Mouse (Mus musculus) kidney, embryonic 15.5 days (tissue): Measurements from ENCODE around the gene Eif2s1. TPM values are rescaled to one million over a fixed set of nuclear protein-coding genes. Genes with fewer than 3 reads are reported as not detected.

Experiments used
- ATAC-seq: fragments of 200-750 bp; cut with Nextera tagmentation; replicated peaks from 2 replicates; pipeline ENCODE4 v1.8.0; 2017; ENCODE audit warnings: moderate TSS enrichment; ENCODE audit not compliant: low FRiP score
- H3K27ac ChIP-seq: fragments of 300-500 bp; sonication (generic); 2 replicates; pipeline ENCODE4 v1.5.1; 2015; ENCODE audit warnings: mild to moderate bottlenecking, inconsistent platforms
- H3K27me3 ChIP-seq: fragments of 300-500 bp; sonication (generic); 2 replicates; pipeline ENCODE4 v1.6.1; 2015; ENCODE audit warnings: inconsistent platforms
- H3K36me3 ChIP-seq: fragments of 300-500 bp; sonication (generic); 2 replicates; pipeline ENCODE4 v1.6.1; 2015; ENCODE audit warnings: inconsistent platforms
- H3K4me1 ChIP-seq: fragments of 300-500 bp; sonication (generic); 2 replicates; pipeline ENCODE4 v1.6.1; 2015; ENCODE audit warnings: inconsistent platforms
- H3K4me2 ChIP-seq: fragments of 300-500 bp; sonication (generic); 2 replicates; pipeline ENCODE4 v1.6.1; 2015; ENCODE audit warnings: moderate library complexity, mild to moderate bottlenecking, inconsistent platforms
- H3K4me3 ChIP-seq: fragments of 300-500 bp; sonication (generic); replicated peaks from 2 replicates; pipeline ENCODE4 v1.5.1; 2015; ENCODE audit warnings: mild to moderate bottlenecking, inconsistent platforms
- H3K9ac ChIP-seq: fragments of 300-500 bp; sonication (generic); 2 replicates; pipeline ENCODE4 v1.6.1; 2015; ENCODE audit warnings: mild to moderate bottlenecking, inconsistent platforms
- H3K9me3 ChIP-seq: fragments of 300-500 bp; sonication (generic); replicated peaks from 2 replicates; pipeline ENCODE4 v1.6.1; 2016; ENCODE audit warnings: inconsistent platforms
- WGBS: fragments of 180-500 bp; shearing (Covaris S2); methylation state at CpG from one replicate; pipeline ENCODE4 v1.1.7; 2015; ENCODE audit warnings: mixed read lengths; 5-methylcytosine and 5-hydroxymethylcytosine counted together
- polyA plus RNA-seq: library from polyadenylated mRNA; unstranded; fragments of >200 nt; fragmentation: Nextera tagmentation; extraction: Ambion mirVana; gene quantifications from 2 replicates; pipeline ENCODE4 v1.2.1, GENCODE M21; 2015

Eif2s1 gene
- polyA plus RNA-seq, 1 experiment from 2014 or later: 208 TPM

DNA sequence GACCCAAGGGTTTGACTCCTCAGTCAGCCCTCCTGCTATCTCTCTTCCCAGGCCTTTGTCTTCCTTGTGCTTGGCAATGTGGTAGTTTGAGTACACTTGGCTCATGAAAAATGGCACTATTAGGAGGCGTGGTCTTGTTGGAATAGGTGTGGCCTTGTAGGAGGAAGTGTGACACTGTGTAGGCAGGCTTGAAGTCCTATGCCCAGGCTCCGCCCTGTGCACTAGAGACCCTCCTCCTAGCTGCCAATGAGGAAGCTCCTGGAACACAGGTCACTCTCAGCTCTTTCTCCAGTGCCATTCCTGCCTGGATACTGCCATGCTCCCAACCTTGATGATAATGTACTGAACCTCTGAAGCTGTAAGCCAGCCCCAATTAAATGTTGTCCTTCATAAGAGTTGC is 29.5 kb downstream of the Eif2s1 start:
- H3K36me3 ChIP-seq: peaks cover 23% of the 10 kb centered on the region
- no peak overlapping the region for H3K4me2 ChIP-seq
- no peaks in the 10 kb centered on the region for H3K27me3 ChIP-seq
- H3K4me1 ChIP-seq: no peaks in the 10 kb centered on the region
- H3K4me3 ChIP-seq: no peak overlapping the region
- 90% methylated on average over 2 of the region's 2 CpGs for WGBS
- no peak overlapping the region for H3K27ac ChIP-seq
- no peak overlapping the region for H3K9ac ChIP-seq
- 0 out of 2 replicates have a peak, but pooled peaks have one; percentile 18 for ATAC-seq
- no peaks in the 10 kb centered on the region for H3K9me3 ChIP-seq

- Histone ChIP-seq H3K4me3 (no peak overlapping the region), H3K4me2 (no peak overlapping the region), H3K4me1 (no peaks in the 10 kb centered on the region), H3K9me3 (no peaks in the 10 kb centered on the region), H3K9ac (no peak overlapping the region), H3K27ac (no peak overlapping the region), H3K36me3 (no peaks in the 10 kb centered on the region), H3K27me3 (no peaks in the 10 kb centered on the region)
- no peak for ATAC-seq
- 92% methylated on average over 1 of the region's 1 CpGs for WGBS
Observed at GRCm38 (mm10) chr12:78897861-78898260, 36.2 kb downstream of the Eif2s1 start.

GRCm38 (mm10) chr12:78901467-78901866 is 39.8 kb downstream of the Eif2s1 start:
- Histone ChIP-seq H3K9me3 (no peaks in the 10 kb centered on the region), H3K36me3 (no peaks in the 10 kb centered on the region), H3K4me1 (peaks cover under 1% of the 10 kb centered on the region; the same call in 1 of the 2 replicates), H3K27ac (no peak overlapping the region), H3K4me3 (no peak overlapping the region), H3K9ac (no peak overlapping the region), H3K4me2 (no peak overlapping the region), H3K27me3 (0 out of 2 replicates have a peak, but pooled peaks cover 6% of the 10 kb centered on the region)
- 86% methylated on average over 5 of the region's 5 CpGs for WGBS
- ATAC-seq: no peak

- Histone ChIP-seq H3K4me3 (no peak overlapping the region), H3K27ac (no peak overlapping the region), H3K36me3 (no peaks in the 10 kb centered on the region), H3K4me2 (no peak overlapping the region), H3K9me3 (no peaks in the 10 kb centered on the region), H3K4me1 (peaks cover 7% of the 10 kb centered on the region), H3K27me3 (peaks cover 23% of the 10 kb centered on the region), H3K9ac (no peak overlapping the region)
- no peak for ATAC-seq
- 82% methylated on average over 4 of the region's 4 CpGs for WGBS
Observed at GRCm38 (mm10) chr12:78903313-78903712, 41.7 kb downstream of the Eif2s1 start.

GRCm38 (mm10) chr12:78904499-78904898 is 42.9 kb downstream of the Eif2s1 start:
- ATAC-seq: no peak
- H3K4me2 ChIP-seq: no peak overlapping the region
- H3K9ac ChIP-seq: no peak overlapping the region
- no peak overlapping the region for H3K27ac ChIP-seq
- no peak overlapping the region for H3K4me3 ChIP-seq
- WGBS: 79% methylated on average over 6 of the region's 7 CpGs
- no peaks in the 10 kb centered on the region; the same call in 1 of the 2 replicates for H3K9me3 ChIP-seq
- H3K36me3 ChIP-seq: no peaks in the 10 kb centered on the region
- peaks cover 34% of the 10 kb centered on the region for H3K27me3 ChIP-seq
- H3K4me1 ChIP-seq: peaks cover 7% of the 10 kb centered on the region

DNA sequence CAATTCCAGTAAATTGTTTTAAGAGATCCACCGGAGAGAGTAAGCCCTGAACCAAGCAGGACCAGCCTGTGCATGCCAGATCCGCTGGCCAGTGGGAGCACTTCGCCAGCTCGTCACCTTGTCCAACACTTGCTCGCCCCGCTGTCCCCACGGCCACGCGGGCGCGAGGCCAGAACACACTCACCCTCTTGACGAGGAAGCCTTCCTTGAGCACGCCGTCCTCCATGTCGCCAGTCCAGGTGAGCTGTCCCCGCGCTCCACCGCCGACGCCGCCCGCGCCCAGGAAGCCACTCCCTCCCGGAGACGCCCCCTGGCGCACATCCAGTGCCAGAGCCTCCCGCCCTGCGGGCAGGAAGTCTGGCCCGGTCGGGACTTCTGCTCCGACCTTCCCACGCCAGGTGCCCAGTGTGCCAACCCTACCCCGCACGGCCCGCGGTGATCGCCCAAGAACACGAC is 45.1 kb downstream of the Eif2s1 start, which contains the start of gene Plek2:
Plek2 (minus strand) TSS at position 258 of the 456 bp plus-strand sequence.
- Histone ChIP-seq H3K4me2 (peak within 1 kb of the TSS; percentile 91), H3K4me3 (peak within 1 kb of the TSS; percentile 46), H3K27me3 (peaks cover 55% of the 10 kb centered on the region), H3K9ac (peak within 1 kb of the TSS; percentile 31; the same call in 1 of the 2 replicates), H3K9me3 (no peaks in the 10 kb centered on the region; the same call in 1 of the 2 replicates), H3K27ac (no peak within 1 kb of the TSS), H3K36me3 (no peaks in the 10 kb centered on the region), H3K4me1 (peaks cover 11% of the 10 kb centered on the region)
- ATAC-seq: peak; percentile 78
- WGBS: 1% methylated on average over 38 of the region's 38 CpGs

DNA sequence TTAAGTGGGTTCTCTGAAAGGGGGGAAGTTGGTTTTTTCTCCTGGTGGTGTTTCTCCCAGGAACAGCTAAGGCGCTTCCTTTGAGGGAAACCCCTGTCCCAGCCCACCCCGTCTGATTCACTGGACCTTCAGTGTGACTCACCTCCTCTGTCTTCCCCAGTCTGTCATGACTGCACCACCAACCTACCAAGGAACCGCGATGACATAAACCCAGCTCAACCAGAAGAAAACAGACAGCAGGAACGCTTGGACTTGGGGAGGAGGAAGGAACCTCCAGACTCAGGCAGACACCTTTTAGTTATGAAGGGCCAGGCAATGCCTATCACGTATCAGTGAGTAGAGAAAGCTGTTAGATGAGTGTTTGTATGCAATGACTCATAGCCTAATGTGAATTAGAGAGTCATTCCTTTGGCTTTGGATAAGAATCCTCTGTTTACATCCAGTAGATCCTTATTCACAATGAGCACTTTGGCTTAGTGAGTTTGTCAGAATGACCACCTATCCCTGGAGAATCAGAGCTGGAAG is 46.5 kb downstream of the Eif2s1 start:
- Histone ChIP-seq H3K4me1 (peaks cover 19% of the 10 kb centered on the region), H3K9me3 (no peaks in the 10 kb centered on the region; the same call in 1 of the 2 replicates), H3K4me3 (no peak overlapping the region), H3K4me2 (no peak overlapping the region), H3K27ac (no peak overlapping the region), H3K36me3 (no peaks in the 10 kb centered on the region), H3K27me3 (peaks cover 68% of the 10 kb centered on the region), H3K9ac (no peak overlapping the region)
- ATAC-seq: no peak
- WGBS: 79% methylated on average over 6 of the region's 6 CpGs

DNA sequence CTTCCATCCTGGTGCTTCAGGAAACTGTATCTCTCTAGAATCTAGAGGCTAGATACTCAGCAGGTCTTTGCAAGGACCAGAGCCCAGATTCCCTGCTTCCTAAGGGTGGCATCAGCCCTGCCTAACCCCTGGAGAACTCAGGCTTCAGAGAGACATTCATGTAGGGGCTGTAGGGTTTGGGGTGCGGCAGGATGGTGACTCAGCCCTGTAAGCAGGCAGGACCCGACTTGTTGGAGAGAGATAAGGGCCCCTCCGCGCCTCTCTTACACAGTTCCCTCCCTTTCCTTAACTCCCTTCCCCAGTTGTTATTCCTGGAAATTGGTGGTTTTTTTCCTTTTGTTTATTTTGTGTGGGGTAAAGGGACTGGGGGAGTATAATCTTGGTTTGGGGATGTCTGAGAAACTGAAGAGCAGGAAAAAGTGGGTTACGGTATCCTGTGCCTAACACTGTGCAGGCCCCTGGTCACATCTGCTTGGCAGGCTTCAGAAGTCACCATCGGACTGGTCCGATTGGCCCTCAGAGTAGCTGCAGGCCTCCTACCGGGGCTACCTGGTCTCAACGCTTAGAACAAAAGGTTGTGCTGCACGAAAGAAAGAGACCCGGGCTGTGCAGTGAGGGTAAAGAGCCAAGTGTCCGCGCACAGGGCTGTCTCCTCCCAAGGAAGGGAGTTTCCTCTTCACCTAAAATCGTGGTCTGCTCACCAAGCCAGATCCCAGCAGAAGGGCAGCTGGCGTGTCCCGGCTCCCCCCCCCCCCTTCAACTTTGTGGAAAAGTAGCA is 49.3 kb downstream of the Eif2s1 start:
- peak overlapping the region; percentile 36 for H3K4me3 ChIP-seq
- H3K36me3 ChIP-seq: no peaks in the 10 kb centered on the region
- no peaks in the 10 kb centered on the region; the same call in 1 of the 2 replicates for H3K9me3 ChIP-seq
- peaks cover 19% of the 10 kb centered on the region for H3K4me1 ChIP-seq
- peak overlapping the region; percentile 73 for H3K4me2 ChIP-seq
- H3K9ac ChIP-seq: no peak overlapping the region
- H3K27ac ChIP-seq: no peak overlapping the region
- peak; percentile 71 for ATAC-seq
- WGBS: 11% methylated on average over 16 of the region's 16 CpGs
- peaks cover 75% of the 10 kb centered on the region for H3K27me3 ChIP-seq

GRCm38 (mm10) chr12:78911707-78912417 is 50.2 kb downstream of the Eif2s1 start:
- Histone ChIP-seq H3K4me3 (peak overlapping the region; percentile 36), H3K36me3 (no peaks in the 10 kb centered on the region), H3K9ac (no peak overlapping the region), H3K9me3 (no peaks in the 10 kb centered on the region; the same call in 1 of the 2 replicates), H3K27me3 (peaks cover 72% of the 10 kb centered on the region), H3K4me1 (peaks cover 14% of the 10 kb centered on the region), H3K27ac (no peak overlapping the region), H3K4me2 (peak overlapping the region; percentile 73)
- ATAC-seq: peak; percentile 61
- 1% methylated on average over 37 of the region's 37 CpGs for WGBS

DNA sequence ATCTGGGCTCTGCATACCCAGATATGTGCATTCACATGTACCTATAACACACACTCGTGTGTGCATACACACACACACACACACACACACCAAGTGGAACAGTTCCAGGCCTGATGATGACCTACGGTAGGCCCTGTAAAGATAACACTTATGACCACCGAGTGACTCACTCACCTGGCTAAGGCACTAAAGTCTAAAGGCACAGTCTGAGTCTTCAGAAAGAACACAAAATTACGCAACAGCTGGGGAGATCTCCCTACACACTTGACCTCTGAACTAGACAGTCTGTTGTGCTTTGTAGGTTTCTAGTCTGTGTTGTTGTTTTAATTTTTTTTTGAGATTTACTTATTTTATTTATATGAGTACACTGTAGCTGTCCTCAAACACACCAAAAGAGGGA is 52.8 kb downstream of the Eif2s1 start:
- Histone ChIP-seq H3K4me1 (peaks cover 23% of the 10 kb centered on the region), H3K9ac (no peak overlapping the region)
- WGBS: 82% methylated on average over 4 of the region's 4 CpGs

DNA sequence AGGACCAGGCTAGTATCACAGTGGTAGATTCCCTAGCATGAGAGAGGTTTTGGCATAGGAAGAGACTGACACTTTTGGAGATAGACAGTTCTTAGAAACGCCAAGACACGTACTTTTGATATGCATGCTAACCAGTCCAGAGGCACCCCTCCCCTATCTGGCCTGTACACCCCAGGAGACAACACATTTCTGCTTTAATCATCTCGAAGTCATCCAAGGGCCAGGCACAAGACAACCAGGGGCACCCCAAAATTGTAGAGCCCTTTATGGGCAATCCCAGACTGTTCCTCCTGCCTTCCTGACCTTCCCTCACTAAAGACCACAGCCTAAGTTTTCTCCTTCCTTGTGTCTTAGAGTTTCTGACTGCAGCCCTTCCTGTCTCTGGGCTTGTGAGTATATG is 53.9 kb downstream of the Eif2s1 start:
- H3K4me2 ChIP-seq: no peak overlapping the region
- H3K4me3 ChIP-seq: no peak overlapping the region
- H3K36me3 ChIP-seq: no peaks in the 10 kb centered on the region
- 72% methylated on average over 3 of the region's 3 CpGs for WGBS
- no peak for ATAC-seq
- H3K27ac ChIP-seq: no peak overlapping the region
- no peaks in the 10 kb centered on the region for H3K9me3 ChIP-seq
- no peak overlapping the region for H3K9ac ChIP-seq
- peaks cover 37% of the 10 kb centered on the region for H3K27me3 ChIP-seq
- peaks cover 23% of the 10 kb centered on the region for H3K4me1 ChIP-seq

More for the DNA sequence above, 52.8 kb downstream of the Eif2s1 start:
- Histone ChIP-seq H3K9me3 (no peaks in the 10 kb centered on the region; the same call in 1 of the 2 replicates), H3K4me2 (no peak overlapping the region), H3K27ac (no peak overlapping the region), H3K4me3 (no peak overlapping the region), H3K27me3 (peaks cover 47% of the 10 kb centered on the region), H3K36me3 (no peaks in the 10 kb centered on the region)
- ATAC-seq: no peak

DNA sequence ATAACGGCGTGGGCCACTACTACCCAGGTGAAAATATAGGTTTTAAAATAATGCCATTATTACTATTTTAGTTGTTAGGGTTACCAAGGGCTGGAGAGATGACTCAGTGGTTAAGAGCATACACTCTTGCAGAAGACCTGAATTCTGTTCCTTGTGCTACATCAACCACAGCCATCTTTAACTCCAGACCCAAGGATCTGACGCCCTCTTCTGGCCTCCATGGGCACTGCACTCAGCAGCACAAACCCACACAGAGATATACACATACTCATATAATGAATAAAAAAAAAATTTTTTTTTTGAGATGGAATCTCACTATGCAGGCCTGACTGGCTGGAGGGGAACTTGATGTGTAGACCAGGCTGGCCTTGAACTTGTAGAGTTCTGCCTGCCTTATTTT is 54.7 kb downstream of the Eif2s1 start:
- H3K27me3 ChIP-seq: peaks cover 30% of the 10 kb centered on the region
- no peak overlapping the region for H3K27ac ChIP-seq
- H3K9me3 ChIP-seq: no peaks in the 10 kb centered on the region
- no peak for ATAC-seq
- H3K36me3 ChIP-seq: no peaks in the 10 kb centered on the region
- peaks cover 23% of the 10 kb centered on the region for H3K4me1 ChIP-seq
- WGBS: 76% methylated on average over 3 of the region's 3 CpGs
- no peak overlapping the region for H3K4me3 ChIP-seq
- H3K9ac ChIP-seq: no peak overlapping the region
- no peak overlapping the region for H3K4me2 ChIP-seq
